Mouse (Mus musculus): ENCODE measurements around the gene Ankrd1. TPM values are rescaled to one million over a fixed set of nuclear protein-coding genes. Genes with fewer than 3 reads are reported as not detected.

Gene Ankrd1
- total and polyA plus RNA-seq, 2 experiments from 2014 or later = 557 to 665 TPM

- peaks cover 14% of the 10 kb centered on the region for H3K4me1 ChIP-seq (ENCODE audit: control insufficient read depth, insufficient read depth)
- H3K9ac ChIP-seq (replicated peaks; ENCODE audit: low read depth, low read length) = no peak overlapping the region
- ATAC-seq (ENCODE audit: insufficient read depth, low read depth) (no peak), DNase-seq (ENCODE audit: low spot score) (no peak)
- WGBS = 52% methylated on average over 6 of the region's 6 CpGs
- no peaks in the 10 kb centered on the region for H3K27me3 ChIP-seq (ENCODE audit: control insufficient read depth, insufficient read depth, low read length)
- no peak overlapping the region for H3K4me3 ChIP-seq (ENCODE audit: low read depth, low read length)
- no peak overlapping the region for H3K27ac ChIP-seq (ENCODE audit: low read depth)
- no peak for TF ChIP-seq EP300 (IDR thresholded peaks at IDR 0.05; ENCODE audit: low read depth)
- TF ChIP-seq CTCF (IDR thresholded peaks at IDR 0.05; ENCODE audit: low read depth) = no peak
- H3K9me3 ChIP-seq (replicated peaks; ENCODE audit: control insufficient read depth, low read length) = no peaks in the 10 kb centered on the region
- no peaks in the 10 kb centered on the region for H3K36me3 ChIP-seq (replicated peaks; ENCODE audit: control insufficient read depth, insufficient read depth, low read length)
- H3K4me2 ChIP-seq (ENCODE audit: low read depth, low read length) = no peak overlapping the region
These were observed 12.1 kb upstream of the Ankrd1 start for GRCm38 (mm10) chr19:36131990-36132389.

GRCm38 (mm10) chr19:36130181-36130580 is 10.3 kb upstream of the Ankrd1 start:
- Histone ChIP-seq H3K4me2 (ENCODE audit: low read depth, low read length) (peak overlapping the region; percentile 56), H3K4me1 (ENCODE audit: control insufficient read depth, insufficient read depth) (peaks cover 14% of the 10 kb centered on the region), H3K9me3 (replicated peaks; ENCODE audit: control insufficient read depth, low read length) (no peaks in the 10 kb centered on the region), H3K27me3 (ENCODE audit: control insufficient read depth, insufficient read depth, low read length) (no peaks in the 10 kb centered on the region), H3K4me3 (ENCODE audit: low read depth, low read length) (no peak overlapping the region), H3K9ac (replicated peaks; ENCODE audit: low read depth, low read length) (no peak overlapping the region), H3K36me3 (replicated peaks; ENCODE audit: control insufficient read depth, insufficient read depth, low read length) (no peaks in the 10 kb centered on the region), H3K27ac (ENCODE audit: low read depth) (peak overlapping the region; percentile 93)
- peak; percentile 9; the same call in 1 of the 2 replicates for ATAC-seq (ENCODE audit: insufficient read depth, low read depth)
- TF ChIP-seq EP300 (IDR thresholded peaks at IDR 0.05; ENCODE audit: low read depth) = no peak
- no peak for TF ChIP-seq CTCF (IDR thresholded peaks at IDR 0.05; ENCODE audit: low read depth)
- no peak for DNase-seq (ENCODE audit: low spot score)
- WGBS = 22% methylated on average over 2 of the region's 2 CpGs

- no peaks in the 10 kb centered on the region for H3K27me3 ChIP-seq (ENCODE audit: control insufficient read depth, insufficient read depth, low read length)
- WGBS = 2% methylated on average over 12 of the region's 12 CpGs
- H3K9me3 ChIP-seq (replicated peaks; ENCODE audit: control insufficient read depth, low read length) = no peaks in the 10 kb centered on the region
- peak overlapping the region; percentile 30 for H3K4me3 ChIP-seq (ENCODE audit: low read depth, low read length)
- H3K36me3 ChIP-seq (replicated peaks; ENCODE audit: control insufficient read depth, insufficient read depth, low read length) = no peaks in the 10 kb centered on the region
- peak overlapping the region; percentile 31; the same call in 1 of the 2 replicates for H3K9ac ChIP-seq (replicated peaks; ENCODE audit: low read depth, low read length)
- peaks cover 14% of the 10 kb centered on the region for H3K4me1 ChIP-seq (ENCODE audit: control insufficient read depth, insufficient read depth)
- DNase-seq (ENCODE audit: low spot score) (peak; percentile 90), ATAC-seq (ENCODE audit: insufficient read depth, low read depth) (peak; percentile 92)
- peak overlapping the region; percentile 56 for H3K4me2 ChIP-seq (ENCODE audit: low read depth, low read length)
- H3K27ac ChIP-seq (ENCODE audit: low read depth) = peak overlapping the region; percentile 93
- TF ChIP-seq EP300 (IDR thresholded peaks at IDR 0.05; ENCODE audit: low read depth) (no peak; the same call in 1 of the 2 replicates), CTCF (IDR thresholded peaks at IDR 0.05; ENCODE audit: low read depth) (no peak)
These were observed 9.7 kb upstream of the Ankrd1 start for GRCm38 (mm10) chr19:36129643-36130042.

GRCm38 (mm10) chr19:36129213-36129612 is 9.3 kb upstream of the Ankrd1 start:
- Histone ChIP-seq H3K27ac (ENCODE audit: low read depth) (peak overlapping the region; percentile 93), H3K4me3 (ENCODE audit: low read depth, low read length) (peak overlapping the region; percentile 30), H3K9me3 (replicated peaks; ENCODE audit: control insufficient read depth, low read length) (peaks cover under 1% of the 10 kb centered on the region; the same call in 1 of the 2 replicates), H3K27me3 (ENCODE audit: control insufficient read depth, insufficient read depth, low read length) (no peaks in the 10 kb centered on the region), H3K4me2 (ENCODE audit: low read depth, low read length) (peak overlapping the region; percentile 56), H3K9ac (replicated peaks; ENCODE audit: low read depth, low read length) (peak overlapping the region; percentile 31; the same call in 1 of the 2 replicates), H3K36me3 (replicated peaks; ENCODE audit: control insufficient read depth, insufficient read depth, low read length) (no peaks in the 10 kb centered on the region), H3K4me1 (ENCODE audit: control insufficient read depth, insufficient read depth) (peaks cover 14% of the 10 kb centered on the region)
- TF ChIP-seq EP300 (IDR thresholded peaks at IDR 0.05; ENCODE audit: low read depth) (no peak), CTCF (IDR thresholded peaks at IDR 0.05; ENCODE audit: low read depth) (no peak)
- 3% methylated on average over 9 of the region's 9 CpGs for WGBS
- no peak for DNase-seq (ENCODE audit: low spot score)
- peak; percentile 56 for ATAC-seq (ENCODE audit: insufficient read depth, low read depth)

- H3K4me2 ChIP-seq (ENCODE audit: low read depth, low read length) = no peak overlapping the region; the same call in 1 of the 2 replicates
- 95% methylated on average over 3 of the region's 3 CpGs for WGBS
- H3K9me3 ChIP-seq (replicated peaks; ENCODE audit: control insufficient read depth, low read length) = peaks cover 8% of the 10 kb centered on the region
- H3K27me3 ChIP-seq (ENCODE audit: control insufficient read depth, insufficient read depth, low read length) = no peaks in the 10 kb centered on the region
- TF ChIP-seq EP300 (IDR thresholded peaks at IDR 0.05; ENCODE audit: low read depth) (no peak), CTCF (IDR thresholded peaks at IDR 0.05; ENCODE audit: low read depth) (no peak)
- DNase-seq (ENCODE audit: low spot score) (no peak), ATAC-seq (ENCODE audit: insufficient read depth, low read depth) (no peak)
- H3K4me1 ChIP-seq (ENCODE audit: control insufficient read depth, insufficient read depth) = peaks cover 14% of the 10 kb centered on the region
- no peak overlapping the region for H3K4me3 ChIP-seq (ENCODE audit: low read depth, low read length)
- H3K27ac ChIP-seq (ENCODE audit: low read depth) = peak overlapping the region; percentile 93; the same call in 1 of the 2 replicates
- no peaks in the 10 kb centered on the region for H3K36me3 ChIP-seq (replicated peaks; ENCODE audit: control insufficient read depth, insufficient read depth, low read length)
- H3K9ac ChIP-seq (replicated peaks; ENCODE audit: low read depth, low read length) = no peak overlapping the region
These were observed 8.5 kb upstream of the Ankrd1 start for GRCm38 (mm10) chr19:36128440-36128839.

- ATAC-seq (ENCODE audit: insufficient read depth, low read depth) (no peak), DNase-seq (ENCODE audit: low spot score) (no peak)
- H3K4me2 ChIP-seq (ENCODE audit: low read depth, low read length) = no peak overlapping the region
- no peak overlapping the region for H3K27ac ChIP-seq (ENCODE audit: low read depth)
- H3K27me3 ChIP-seq (ENCODE audit: control insufficient read depth, insufficient read depth, low read length) = no peaks in the 10 kb centered on the region
- H3K9me3 ChIP-seq (replicated peaks; ENCODE audit: control insufficient read depth, low read length) = peaks cover 20% of the 10 kb centered on the region
- peaks cover 11% of the 10 kb centered on the region; the same call in 1 of the 2 replicates for H3K4me1 ChIP-seq (ENCODE audit: control insufficient read depth, insufficient read depth)
- 74% methylated on average over 1 of the region's 1 CpGs for WGBS
- no peak overlapping the region for H3K9ac ChIP-seq (replicated peaks; ENCODE audit: low read depth, low read length)
- no peak overlapping the region for H3K4me3 ChIP-seq (ENCODE audit: low read depth, low read length)
- TF ChIP-seq EP300 (IDR thresholded peaks at IDR 0.05; ENCODE audit: low read depth) = no peak
- no peak for TF ChIP-seq CTCF (IDR thresholded peaks at IDR 0.05; ENCODE audit: low read depth)
- H3K36me3 ChIP-seq (replicated peaks; ENCODE audit: control insufficient read depth, insufficient read depth, low read length) = 0 out of 2 replicates have a peak, but pooled peaks cover 5% of the 10 kb centered on the region
These were observed 4.3 kb upstream of the Ankrd1 start for GRCm38 (mm10) chr19:36124203-36124602.

Data from heart, postnatal 0 days (tissue).